Mouse (Mus musculus) midbrain, postnatal 0 days (tissue): ENCODE results near the gene Cdca7l. TPM values are rescaled to one million over a fixed set of nuclear protein-coding genes. Genes with fewer than 3 reads are reported as not detected.

Source experiments
- ATAC-seq: fragments of 200-750 bp; cut with Nextera tagmentation; 2 replicates; pipeline ENCODE4 v1.8.0; 2017; ENCODE audit warnings: moderate number of reproducible peaks, mild to moderate bottlenecking, moderate TSS enrichment, moderate library complexity; ENCODE audit not compliant: low FRiP score
- DNase-seq: peaks from one replicate; pipeline ENCODE4 v3.0.0-alpha.2; 2015; ENCODE audit warnings: low spot score
- H3K27ac ChIP-seq: fragments of 300-500 bp; sonication (generic); 2 replicates; pipeline ENCODE4 v1.5.1; 2014; ENCODE audit warnings: low read depth, mild to moderate bottlenecking, low read length, mixed read lengths
- H3K27me3 ChIP-seq: fragments of 300-500 bp; sonication (generic); 2 replicates; pipeline ENCODE4 v1.6.1; 2014; ENCODE audit warnings: low read length, control low read depth, mixed read lengths; ENCODE audit not compliant: insufficient read depth
- H3K36me3 ChIP-seq: fragments of 300-500 bp; sonication (generic); 2 replicates; pipeline ENCODE4 v1.6.1; 2014; ENCODE audit warnings: low read length, control low read depth, mixed read lengths; ENCODE audit not compliant: insufficient read depth
- H3K4me1 ChIP-seq: fragments of 300-500 bp; sonication (generic); 2 replicates; pipeline ENCODE4 v1.6.1; 2014; ENCODE audit warnings: mild to moderate bottlenecking, control low read depth, antibody characterized with exemption, low read length, mixed read lengths; ENCODE audit not compliant: insufficient read depth
- H3K4me2 ChIP-seq: fragments of 300-500 bp; sonication (generic); 2 replicates; pipeline ENCODE4 v1.6.1; 2014; ENCODE audit warnings: low read depth, mild to moderate bottlenecking, low read length, mixed read lengths; ENCODE audit not compliant: poor library complexity, severe bottlenecking
- H3K4me3 ChIP-seq: fragments of 300-500 bp; sonication (generic); 2 replicates; pipeline ENCODE4 v1.5.1; 2014; ENCODE audit warnings: low read depth, mild to moderate bottlenecking, low read length, moderate library complexity
- H3K9ac ChIP-seq: fragments of 300-500 bp; sonication (generic); replicated peaks from 2 replicates; pipeline ENCODE4 v1.6.1; 2014; ENCODE audit warnings: mild to moderate bottlenecking, low read length, moderate library complexity, mixed read lengths; ENCODE audit not compliant: poor library complexity, severe bottlenecking
- H3K9me3 ChIP-seq: fragments of 300-500 bp; sonication (generic); 2 replicates; pipeline ENCODE4 v1.6.1; 2016; ENCODE audit warnings: low read length, control low read depth
- CTCF ChIP-seq: IDR thresholded peaks from 2 replicates; pipeline ENCODE4 v1.5.1; 2016; ENCODE audit warnings: antibody characterized with exemption, mild to moderate bottlenecking
- WGBS: fragments of 180-500 bp; shearing (Covaris S2); extraction: QIAGEN DNeasy Blood & Tissue Kit; methylation state at CpG from one replicate; pipeline ENCODE4 v1.1.7; 2014; 5-methylcytosine and 5-hydroxymethylcytosine counted together
- polyA plus RNA-seq: library from polyadenylated mRNA; unstranded; fragments of >200 nt; fragmentation: Nextera tagmentation; extraction: Ambion mirVana; gene quantifications from 2 replicates; pipeline ENCODE4 v1.2.1, GENCODE M21; 2015
- total RNA-seq: library from RNA; depleted of rRNA; stranded (reverse); fragments of >200 nt; gene quantifications from 2 replicates; pipeline ENCODE4 v1.2.3, GENCODE M21; 2014

The Cdca7l gene
- total and polyA plus RNA-seq, 2 experiments from 2014 or later: 2.2 to 2.5 TPM

DNA sequence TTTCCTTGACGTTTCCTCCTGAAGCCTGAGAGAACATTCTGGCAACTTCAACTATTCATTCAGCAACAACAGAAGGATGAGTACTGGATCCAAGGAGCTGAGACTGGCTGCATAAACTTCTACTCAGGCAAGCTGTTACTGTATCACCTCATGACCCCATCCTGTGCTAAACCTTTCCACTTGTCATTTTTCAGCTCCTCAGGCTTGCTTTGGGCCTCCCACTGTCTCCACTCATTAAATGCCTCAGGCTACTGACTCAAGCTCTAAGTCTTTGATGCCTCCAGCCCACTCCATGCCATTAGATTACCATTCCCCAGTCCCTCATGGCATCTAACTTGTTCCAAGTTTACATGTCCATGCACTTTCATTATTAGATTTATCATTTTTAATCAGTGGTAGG is 38.6 kb downstream of the Cdca7l start:
- no peak overlapping the region for H3K9ac ChIP-seq
- 90% methylated on average over 1 of the region's 1 CpGs for WGBS
- no peak overlapping the region for H3K27ac ChIP-seq
- no peak overlapping the region; the same call in 1 of the 2 replicates for H3K4me3 ChIP-seq
- no peaks in the 10 kb centered on the region for H3K27me3 ChIP-seq
- no peaks in the 10 kb centered on the region for H3K9me3 ChIP-seq
- peaks cover 3% of the 10 kb centered on the region; the same call in 1 of the 2 replicates for H3K4me1 ChIP-seq
- no peaks in the 10 kb centered on the region for H3K36me3 ChIP-seq
- no peak for DNase-seq
- no peak overlapping the region for H3K4me2 ChIP-seq
- no peak for TF ChIP-seq CTCF
- ATAC-seq: no peak

DNA sequence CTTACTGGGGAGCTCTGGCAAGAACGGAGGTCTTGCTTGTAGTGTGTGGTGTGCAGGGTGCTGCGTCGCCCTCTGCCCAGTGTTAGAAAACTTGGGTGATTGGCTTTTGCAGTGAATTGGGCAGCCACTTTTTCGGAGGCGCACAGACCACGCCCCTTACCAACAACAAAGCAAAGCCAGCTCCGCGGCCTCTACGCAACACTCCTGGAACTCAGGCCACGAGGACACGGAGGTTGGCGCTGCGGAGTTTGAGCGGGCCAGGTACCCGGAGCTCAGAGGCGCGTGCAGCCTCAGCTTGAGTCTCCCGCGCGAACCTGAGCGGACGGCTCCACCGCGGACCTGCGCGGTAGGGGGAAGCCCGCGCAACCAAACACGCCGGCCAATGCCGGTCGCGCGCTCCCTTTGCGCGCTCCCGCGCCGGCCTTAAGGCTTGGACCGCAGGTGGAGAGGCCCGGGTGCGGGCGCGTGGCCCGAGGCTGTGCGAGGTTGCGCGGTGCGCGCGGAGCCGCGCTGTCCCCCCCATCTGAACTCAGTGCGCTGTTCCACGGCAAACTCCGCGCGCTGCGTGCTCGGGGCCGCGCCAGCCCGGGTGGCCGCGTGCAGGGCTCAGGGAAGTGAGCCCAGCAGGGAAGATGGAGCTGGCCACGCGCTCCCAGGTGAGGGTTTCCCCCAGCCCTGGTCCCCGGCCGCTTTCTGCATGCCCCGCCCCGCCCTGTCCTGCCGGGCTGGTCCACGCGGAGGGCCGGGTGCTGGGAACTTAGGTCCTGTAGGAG is 39.4 kb downstream of the Cdca7l start:
- H3K4me3 ChIP-seq: peak overlapping the region; percentile 77
- no peak overlapping the region for H3K27ac ChIP-seq
- H3K9ac ChIP-seq: peak overlapping the region; percentile 63
- H3K4me2 ChIP-seq: peak overlapping the region; percentile 98
- under 1% methylated on average over 72 of the region's 75 CpGs for WGBS
- H3K36me3 ChIP-seq: no peaks in the 10 kb centered on the region
- no peaks in the 10 kb centered on the region for H3K9me3 ChIP-seq
- peak; percentile 94 for ATAC-seq
- no peaks in the 10 kb centered on the region for H3K27me3 ChIP-seq
- peaks cover 3% of the 10 kb centered on the region; the same call in 1 of the 2 replicates for H3K4me1 ChIP-seq
- peak; percentile 67 for DNase-seq
- no peak for TF ChIP-seq CTCF

DNA sequence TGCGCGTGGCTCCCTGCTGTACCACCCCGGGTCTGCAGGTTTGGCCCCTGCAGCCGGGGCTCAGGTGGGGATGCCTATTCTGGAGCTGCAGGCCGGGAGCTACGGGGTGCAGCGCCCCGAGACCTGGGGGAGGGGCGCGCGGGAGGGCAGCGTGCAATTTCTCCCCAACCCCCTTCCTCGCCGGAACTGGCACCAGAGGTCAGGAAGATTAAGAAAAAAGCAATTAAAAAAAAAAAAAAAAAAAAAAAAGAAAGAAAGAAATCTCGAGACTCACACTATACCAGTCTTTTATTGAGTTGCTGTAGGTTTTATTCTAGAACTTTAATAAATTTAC is 40.0 kb downstream of the Cdca7l start:
- no peak for TF ChIP-seq CTCF
- Histone ChIP-seq H3K4me3 (peak overlapping the region; percentile 77), H3K4me1 (peaks cover 3% of the 10 kb centered on the region; the same call in 1 of the 2 replicates), H3K36me3 (no peaks in the 10 kb centered on the region), H3K27me3 (no peaks in the 10 kb centered on the region), H3K27ac (no peak overlapping the region), H3K9me3 (no peaks in the 10 kb centered on the region), H3K4me2 (peak overlapping the region; percentile 98), H3K9ac (peak overlapping the region; percentile 63)
- DNase-seq (no peak), ATAC-seq (no peak)
- WGBS: under 1% methylated on average over 15 of the region's 15 CpGs

DNA sequence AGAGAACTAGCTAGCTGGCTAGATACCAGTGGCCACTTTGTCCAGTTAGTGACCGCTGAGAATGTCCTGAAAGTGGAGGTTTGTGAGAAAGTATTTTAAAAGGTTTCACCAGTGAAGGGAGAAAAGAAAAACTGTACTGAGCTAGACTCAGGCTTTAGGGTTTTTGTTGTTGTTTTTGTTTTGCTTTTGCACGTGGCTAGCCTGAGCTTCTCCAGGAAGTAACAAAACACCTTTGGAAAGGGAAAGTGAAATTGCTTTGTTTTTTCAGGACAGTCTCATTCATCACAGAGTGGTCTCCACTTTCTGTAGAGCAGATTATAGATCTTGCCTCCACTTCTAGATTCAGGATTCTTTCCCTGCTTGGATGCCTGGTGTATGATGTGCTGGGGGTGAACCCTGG is 40.8 kb downstream of the Cdca7l start:
- DNase-seq (no peak), ATAC-seq (no peak)
- no peak for TF ChIP-seq CTCF
- Histone ChIP-seq H3K9ac (no peak overlapping the region), H3K27ac (no peak overlapping the region), H3K36me3 (no peaks in the 10 kb centered on the region), H3K4me1 (peaks cover 3% of the 10 kb centered on the region; the same call in 1 of the 2 replicates), H3K4me2 (no peak overlapping the region), H3K9me3 (no peaks in the 10 kb centered on the region), H3K27me3 (no peaks in the 10 kb centered on the region), H3K4me3 (no peak overlapping the region)
- 35% methylated on average over 2 of the region's 2 CpGs for WGBS

DNA sequence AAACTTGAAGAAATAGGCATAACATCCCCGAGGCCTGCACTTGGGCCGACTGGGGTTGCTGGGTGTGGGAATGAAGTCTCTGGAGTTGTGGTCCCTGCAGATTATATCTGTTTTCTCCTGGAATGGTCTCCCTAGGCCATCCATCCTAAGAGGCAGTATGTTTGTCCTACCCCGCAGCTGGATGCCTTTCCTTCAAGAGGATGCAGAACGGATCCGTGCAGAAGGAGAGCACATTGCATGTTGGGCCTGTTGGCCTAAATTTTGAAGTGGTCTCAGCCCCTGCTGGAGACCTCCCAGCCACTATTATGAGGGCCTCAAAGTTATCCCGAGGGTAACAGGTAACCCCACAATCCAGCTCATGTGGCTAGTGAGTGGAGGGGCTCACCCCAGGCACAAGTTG is 44.5 kb downstream of the Cdca7l start:
- Histone ChIP-seq H3K9ac (no peak overlapping the region), H3K27me3 (no peaks in the 10 kb centered on the region), H3K4me1 (no peaks in the 10 kb centered on the region), H3K4me2 (no peak overlapping the region), H3K27ac (no peak overlapping the region), H3K4me3 (no peak overlapping the region), H3K9me3 (no peaks in the 10 kb centered on the region), H3K36me3 (no peaks in the 10 kb centered on the region)
- no peak for DNase-seq
- no peak for ATAC-seq
- no peak for TF ChIP-seq CTCF
- 98% methylated on average over 6 of the region's 6 CpGs for WGBS

DNA sequence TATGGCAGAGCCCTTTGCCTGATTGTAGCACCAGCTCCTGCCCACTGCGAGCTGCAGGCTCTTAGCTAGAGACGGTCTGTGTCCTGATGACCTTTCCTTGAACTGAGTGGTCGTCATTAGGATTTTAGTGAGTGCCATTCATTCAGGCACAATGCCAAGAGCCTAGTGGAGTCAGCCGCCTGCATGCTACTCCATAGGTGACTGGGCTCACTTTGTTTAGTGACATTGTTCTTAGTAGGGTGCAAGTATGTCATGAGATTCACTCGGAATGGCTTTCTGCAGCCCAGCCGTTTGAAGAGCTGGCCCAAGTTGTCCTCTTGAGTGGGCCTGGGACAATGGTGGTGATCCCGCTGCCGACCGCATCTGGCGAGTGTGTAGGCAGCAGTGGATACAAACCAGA is 46.4 kb downstream of the Cdca7l start:
- no peak for TF ChIP-seq CTCF
- WGBS: 42% methylated on average over 10 of the region's 10 CpGs

More for the DNA sequence above, 46.4 kb downstream of the Cdca7l start:
- no peak overlapping the region for H3K27ac ChIP-seq
- H3K9ac ChIP-seq: no peak overlapping the region
- H3K27me3 ChIP-seq: no peaks in the 10 kb centered on the region
- H3K4me2 ChIP-seq: no peak overlapping the region
- no peaks in the 10 kb centered on the region for H3K9me3 ChIP-seq
- no peak for DNase-seq
- no peaks in the 10 kb centered on the region for H3K4me1 ChIP-seq
- no peak overlapping the region for H3K4me3 ChIP-seq
- no peak for ATAC-seq
- H3K36me3 ChIP-seq: no peaks in the 10 kb centered on the region
